Mouse (Mus musculus) forebrain, embryonic 10.5 days (tissue): ENCODE measurements around the gene Tmem132a. TPM values are rescaled to one million over a fixed set of nuclear protein-coding genes. Genes with fewer than 3 reads are reported as not detected.

Experiments
- DNase-seq: peaks from one replicate; pipeline ENCODE4 v3.0.0-alpha.2; 2017; ENCODE audit warnings: low spot score; ENCODE audit errors: extremely low spot score
- H3K27ac ChIP-seq: fragments of 300-500 bp; sonication (generic); 2 replicates; pipeline ENCODE4 v1.5.1; 2016; ENCODE audit warnings: mild to moderate bottlenecking
- H3K27me3 ChIP-seq: fragments of 300-500 bp; sonication (generic); 2 replicates; pipeline ENCODE4 v1.6.1; 2016; ENCODE audit warnings: mild to moderate bottlenecking; ENCODE audit not compliant: poor library complexity, severe bottlenecking
- H3K36me3 ChIP-seq: fragments of 300-500 bp; sonication (generic); replicated peaks from 2 replicates; pipeline ENCODE4 v1.6.1; 2016; ENCODE audit warnings: mild to moderate bottlenecking, moderate library complexity
- H3K4me1 ChIP-seq: fragments of 300-500 bp; sonication (generic); 2 replicates; pipeline ENCODE4 v1.6.1; 2016
- H3K4me3 ChIP-seq: fragments of 300-500 bp; sonication (generic); 2 replicates; pipeline ENCODE4 v1.5.1; 2016; ENCODE audit warnings: mild to moderate bottlenecking, moderate library complexity
- H3K9me3 ChIP-seq: fragments of 300-500 bp; sonication (generic); 2 replicates; pipeline ENCODE4 v1.6.1; 2016; ENCODE audit warnings: mild to moderate bottlenecking, moderate library complexity
- WGBS: fragments of 180-500 bp; shearing (Covaris S2); methylation state at CpG from one replicate; pipeline ENCODE4 v1.1.7; 2016; 5-methylcytosine and 5-hydroxymethylcytosine counted together
- polyA plus RNA-seq: library from polyadenylated mRNA; unstranded; fragments of >200 nt; fragmentation: Nextera tagmentation; extraction: Ambion mirVana; gene quantifications from 2 replicates; pipeline ENCODE4 v1.2.1, GENCODE M21; 2016

Tmem132a gene
- polyA plus RNA-seq, 1 experiment from 2014 or later: 110 TPM

DNA sequence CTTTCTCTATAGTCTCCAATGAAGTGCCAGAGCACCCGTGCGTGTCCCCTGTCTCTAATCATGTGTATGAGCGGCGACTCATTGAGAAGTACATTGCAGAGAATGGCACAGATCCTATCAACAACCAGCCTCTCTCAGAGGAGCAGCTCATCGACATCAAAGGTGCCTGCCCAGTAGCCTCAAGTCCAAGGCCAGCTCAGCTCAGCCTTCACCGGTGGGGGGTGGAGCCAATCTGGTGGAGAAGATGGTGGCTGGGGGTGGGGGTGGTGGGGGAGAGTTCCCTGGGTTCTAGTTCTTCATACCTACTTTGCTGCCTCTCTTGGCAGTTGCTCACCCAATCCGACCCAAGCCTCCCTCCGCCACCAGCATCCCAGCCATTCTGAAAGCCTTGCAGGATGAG is 27.8 kb upstream of the Tmem132a start:
- H3K27me3 ChIP-seq: no peaks in the 10 kb centered on the region
- H3K27ac ChIP-seq: no peak overlapping the region
- no peaks in the 10 kb centered on the region for H3K9me3 ChIP-seq
- no peak for DNase-seq
- WGBS: 91% methylated on average over 8 of the region's 8 CpGs
- peaks cover 56% of the 10 kb centered on the region for H3K36me3 ChIP-seq
- peak overlapping the region; percentile 93; the same call in 1 of the 2 replicates for H3K4me3 ChIP-seq
- peaks cover 19% of the 10 kb centered on the region for H3K4me1 ChIP-seq

- H3K9me3 ChIP-seq: no peaks in the 10 kb centered on the region
- H3K27ac ChIP-seq: no peak overlapping the region
- DNase-seq: no peak
- H3K4me1 ChIP-seq: peaks cover 19% of the 10 kb centered on the region
- 91% methylated on average over 7 of the region's 7 CpGs for WGBS
- H3K27me3 ChIP-seq: no peaks in the 10 kb centered on the region
- H3K36me3 ChIP-seq: peaks cover 50% of the 10 kb centered on the region
- peak overlapping the region; percentile 93 for H3K4me3 ChIP-seq
Observed at GRCm38 (mm10) chr19:10896849-10897248, 27.1 kb upstream of the Tmem132a start.

- Histone ChIP-seq H3K4me1 (peaks cover 19% of the 10 kb centered on the region), H3K9me3 (no peaks in the 10 kb centered on the region), H3K27ac (peak overlapping the region; percentile 95), H3K27me3 (no peaks in the 10 kb centered on the region), H3K4me3 (peak overlapping the region; percentile 93), H3K36me3 (peaks cover 38% of the 10 kb centered on the region)
- 3% methylated on average over 16 of the region's 16 CpGs for WGBS
- DNase-seq: no peak
Observed at GRCm38 (mm10) chr19:10895708-10896107, 26.0 kb upstream of the Tmem132a start.

- Histone ChIP-seq H3K27me3 (no peaks in the 10 kb centered on the region), H3K27ac (peak within 1 kb of the TSS; percentile 95), H3K4me3 (peak within 1 kb of the TSS; percentile 93), H3K4me1 (peaks cover 19% of the 10 kb centered on the region), H3K36me3 (peaks cover 32% of the 10 kb centered on the region), H3K9me3 (no peaks in the 10 kb centered on the region)
- DNase-seq: peak; percentile 98
- WGBS: under 1% methylated on average over 43 of the region's 43 CpGs
Observed at GRCm38 (mm10) chr19:10895016-10895528, 25.3 kb upstream of the Tmem132a start, which contains the start of gene Prpf19. TSS of gene Prpf19 (plus strand) at chr19:10895231.

- peaks cover 15% of the 10 kb centered on the region for H3K4me1 ChIP-seq
- no peaks in the 10 kb centered on the region for H3K27me3 ChIP-seq
- WGBS: 93% methylated on average over 3 of the region's 3 CpGs
- H3K36me3 ChIP-seq: peaks cover 3% of the 10 kb centered on the region
- no peak overlapping the region for H3K27ac ChIP-seq
- no peak overlapping the region for H3K4me3 ChIP-seq
- H3K9me3 ChIP-seq: no peaks in the 10 kb centered on the region
- no peak for DNase-seq
Observed at GRCm38 (mm10) chr19:10892201-10892600, 22.5 kb upstream of the Tmem132a start.

GRCm38 (mm10) chr19:10881426-10882154 is 11.8 kb upstream of the Tmem132a start, which contains the start of gene Tmem109:
TSS of gene Tmem109 (minus strand) at chr19:10882001.
- DNase-seq: peak; percentile 97
- Histone ChIP-seq H3K36me3 (peaks cover 24% of the 10 kb centered on the region), H3K9me3 (peaks cover 16% of the 10 kb centered on the region), H3K4me1 (peaks cover 27% of the 10 kb centered on the region), H3K27me3 (no peaks in the 10 kb centered on the region), H3K27ac (peak within 1 kb of the TSS; percentile 95), H3K4me3 (peak within 1 kb of the TSS; percentile 60)
- WGBS: under 1% methylated on average over 49 of the region's 49 CpGs

DNA sequence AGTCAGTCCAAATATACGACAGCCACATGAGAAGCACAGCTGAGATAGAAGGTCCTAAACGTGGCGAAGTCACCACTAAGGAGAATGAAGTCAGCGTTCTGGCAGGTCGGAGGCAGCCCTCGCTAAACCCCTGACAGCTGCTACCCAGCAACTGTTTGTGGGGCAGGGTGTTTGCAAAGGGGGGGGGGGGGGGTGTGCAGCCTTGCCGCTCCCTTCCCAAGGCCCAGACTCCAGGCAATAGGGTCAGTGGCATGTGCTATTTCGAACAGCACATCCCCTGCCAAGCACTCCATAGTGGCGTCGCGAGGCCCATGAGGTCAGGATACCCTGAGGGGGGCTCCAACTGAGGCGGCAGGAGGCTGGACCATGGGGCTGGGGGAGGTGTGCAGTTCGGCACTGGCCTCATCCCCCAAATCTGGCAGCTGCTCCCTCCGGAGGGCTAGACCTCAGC is 11.3 kb upstream of the Tmem132a start:
- Histone ChIP-seq H3K4me3 (peak overlapping the region; percentile 60), H3K9me3 (peaks cover 12% of the 10 kb centered on the region), H3K36me3 (peaks cover 24% of the 10 kb centered on the region), H3K27me3 (no peaks in the 10 kb centered on the region), H3K27ac (peak overlapping the region; percentile 95), H3K4me1 (peaks cover 27% of the 10 kb centered on the region)
- WGBS: 3% methylated on average over 14 of the region's 14 CpGs
- DNase-seq: no peak

DNA sequence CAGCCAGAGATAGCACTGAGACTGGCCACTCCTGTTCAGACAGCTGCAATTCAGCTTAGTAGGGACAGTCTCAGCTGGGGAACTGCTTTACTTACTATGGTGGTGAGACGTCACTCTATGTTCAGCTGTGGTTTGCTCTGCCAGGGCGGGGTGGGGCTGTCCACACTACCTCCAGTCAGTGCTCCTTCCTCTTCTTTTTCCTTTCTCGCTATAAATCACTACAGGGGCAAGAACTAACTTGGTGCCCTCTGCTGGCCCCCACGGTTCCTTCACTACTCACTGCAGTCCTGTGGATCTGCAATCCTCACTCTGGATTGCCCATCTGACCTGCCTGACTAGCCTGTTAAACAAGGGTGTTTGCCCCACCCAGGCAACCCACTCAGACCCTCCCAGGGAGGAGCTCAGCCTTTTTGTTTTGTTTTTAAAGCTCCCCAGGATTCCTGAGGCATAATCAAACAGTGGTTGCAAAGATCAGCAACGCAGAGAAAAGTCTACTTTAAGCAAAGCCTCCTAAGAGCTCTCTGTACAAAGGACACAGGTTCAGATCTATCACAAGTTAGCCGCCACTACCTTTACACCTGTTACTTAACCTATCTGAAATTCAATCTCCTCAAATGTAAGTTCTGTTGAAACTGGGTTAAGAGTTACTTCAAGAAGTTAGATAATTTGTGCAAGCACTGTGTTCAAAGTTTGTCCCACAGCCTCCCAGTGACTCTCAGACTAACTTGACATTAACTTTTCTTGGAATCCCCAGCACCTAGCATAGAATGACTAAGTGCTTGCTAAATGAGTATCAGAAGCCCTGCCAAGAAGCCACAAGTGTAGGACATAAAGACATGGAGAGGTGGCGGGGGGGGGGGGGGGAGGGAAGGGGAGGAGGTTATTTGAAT is 10.6 kb upstream of the Tmem132a start:
- peak overlapping the region; percentile 95 for H3K27ac ChIP-seq
- H3K36me3 ChIP-seq: peaks cover 25% of the 10 kb centered on the region
- no peaks in the 10 kb centered on the region for H3K27me3 ChIP-seq
- H3K9me3 ChIP-seq: peaks cover 8% of the 10 kb centered on the region
- H3K4me1 ChIP-seq: peaks cover 27% of the 10 kb centered on the region
- WGBS: 46% methylated on average over 7 of the region's 7 CpGs
- no peak for DNase-seq
- H3K4me3 ChIP-seq: peak overlapping the region; percentile 60

DNA sequence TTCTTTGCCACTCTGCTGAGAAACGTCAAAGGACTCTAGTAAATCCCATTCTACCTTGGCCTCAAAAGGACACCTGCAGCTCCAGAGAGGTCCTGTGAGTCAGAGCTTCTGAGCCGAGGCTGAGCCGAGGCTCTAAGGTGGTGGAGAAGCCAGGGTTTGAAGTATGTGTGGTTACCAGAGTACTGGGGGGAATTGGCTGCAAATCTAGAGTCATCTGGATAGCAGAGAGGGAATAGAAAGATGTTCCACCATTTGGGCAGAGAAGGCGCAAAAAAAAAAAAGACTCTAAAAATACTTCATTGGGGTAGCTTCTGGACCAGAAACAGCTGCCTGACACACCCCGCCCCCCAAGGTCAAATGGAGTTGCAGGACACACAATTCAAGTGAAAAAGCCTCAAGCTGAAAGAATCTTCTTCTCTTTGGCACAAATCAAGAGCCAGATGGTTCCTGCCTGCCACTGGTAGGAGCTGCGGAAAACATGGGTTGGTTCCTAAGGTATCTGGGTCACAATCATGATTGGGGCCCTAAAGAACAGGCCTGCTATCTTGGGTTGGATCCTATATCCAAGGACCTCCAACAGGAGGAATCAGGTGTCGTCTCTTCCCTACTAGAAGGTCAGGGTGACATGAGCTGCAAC is 8.6 kb upstream of the Tmem132a start:
- Histone ChIP-seq H3K4me1 (peaks cover 27% of the 10 kb centered on the region), H3K36me3 (peaks cover 39% of the 10 kb centered on the region), H3K27ac (no peak overlapping the region), H3K9me3 (no peaks in the 10 kb centered on the region; the same call in 1 of the 2 replicates), H3K27me3 (no peaks in the 10 kb centered on the region), H3K4me3 (no peak overlapping the region)
- WGBS: 92% methylated on average over 7 of the region's 7 CpGs
- DNase-seq: no peak

DNA sequence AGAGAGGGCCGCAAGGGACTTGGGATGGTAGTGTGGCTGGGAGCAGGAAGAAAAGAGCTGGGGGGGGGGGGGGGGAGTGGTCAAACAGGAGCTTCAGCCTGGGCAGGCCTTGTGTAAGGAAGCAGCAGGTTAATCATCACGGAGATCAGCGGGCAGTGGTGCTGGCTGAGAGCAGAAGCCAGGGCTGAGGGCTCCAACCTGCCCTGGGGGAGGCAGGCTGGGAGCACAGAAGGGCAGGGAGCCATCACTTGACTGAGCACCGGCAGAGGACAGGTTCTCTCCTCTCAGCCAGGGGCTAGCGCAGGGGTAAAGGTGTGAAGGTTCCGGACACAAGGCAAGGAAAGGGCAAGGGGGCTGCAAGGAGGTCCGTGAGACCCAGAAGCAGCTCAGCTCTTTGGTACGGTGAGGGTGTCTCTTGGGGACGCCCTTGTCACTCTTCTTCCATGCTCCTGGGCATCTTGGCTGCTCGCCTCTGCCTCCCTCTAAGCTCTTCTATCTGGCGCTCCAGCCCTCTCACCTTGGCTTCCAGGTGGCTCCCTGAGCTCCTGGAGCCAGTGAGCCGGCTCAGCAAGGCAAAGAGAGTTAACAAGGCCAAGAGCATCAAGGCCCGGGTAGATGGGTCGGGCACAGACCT is 1.7 kb upstream of the Tmem132a start:
- Histone ChIP-seq H3K27ac (0 out of 2 replicates have a peak overlapping the region, but pooled peaks have one; percentile 98), H3K4me3 (no peak overlapping the region), H3K9me3 (no peaks in the 10 kb centered on the region; the same call in 1 of the 2 replicates), H3K36me3 (peaks cover 54% of the 10 kb centered on the region), H3K4me1 (peaks cover 40% of the 10 kb centered on the region), H3K27me3 (no peaks in the 10 kb centered on the region)
- WGBS: 81% methylated on average over 14 of the region's 14 CpGs
- DNase-seq: no peak

- H3K9me3 ChIP-seq: no peaks in the 10 kb centered on the region; the same call in 1 of the 2 replicates
- peaks cover 62% of the 10 kb centered on the region for H3K36me3 ChIP-seq
- no peaks in the 10 kb centered on the region for H3K27me3 ChIP-seq
- peaks cover 40% of the 10 kb centered on the region for H3K4me1 ChIP-seq
- WGBS: 83% methylated on average over 3 of the region's 3 CpGs
- DNase-seq: no peak
- H3K27ac ChIP-seq: 0 out of 2 replicates have a peak overlapping the region, but pooled peaks have one; percentile 98
- no peak overlapping the region for H3K4me3 ChIP-seq
Observed at GRCm38 (mm10) chr19:10870676-10871075, 936 bp upstream of the Tmem132a start.
